Mouse (Mus musculus) testis, adult 2 months (tissue): Measurements from ENCODE around the gene Cabp2. TPM values are rescaled to one million over a fixed set of nuclear protein-coding genes. Genes with fewer than 3 reads are reported as not detected.

Experiments
- H3K27ac ChIP-seq: fragments of 200-500 bp; 2 replicates; pipeline ENCODE4 v1.5.1; 2012; ENCODE audit warnings: low read depth, low read length; ENCODE audit not compliant: control insufficient read depth, insufficient read depth
- H3K27me3 ChIP-seq: fragments of 200-500 bp; 2 replicates; pipeline ENCODE4 v1.6.1; 2012; ENCODE audit warnings: mild to moderate bottlenecking, low read length, moderate library complexity; ENCODE audit not compliant: control insufficient read depth, insufficient read depth
- H3K36me3 ChIP-seq: fragments of 200-500 bp; 2 replicates; pipeline ENCODE4 v1.6.1; 2012; ENCODE audit warnings: mild to moderate bottlenecking, low read length; ENCODE audit not compliant: control insufficient read depth, insufficient read depth
- H3K4me1 ChIP-seq: fragments of 200-500 bp; 2 replicates; pipeline ENCODE4 v1.6.1; 2012; ENCODE audit warnings: low read length; ENCODE audit not compliant: control insufficient read depth, insufficient read depth
- H3K4me3 ChIP-seq: fragments of 200-500 bp; 2 replicates; pipeline ENCODE4 v1.5.1; 2012; ENCODE audit warnings: low read depth, mild to moderate bottlenecking, low read length, moderate library complexity, mixed read lengths; ENCODE audit not compliant: control insufficient read depth
- CTCF ChIP-seq: fragments of 200-500 bp; IDR thresholded peaks from 2 replicates; pipeline ENCODE4 v1.5.1; 2012; ENCODE audit warnings: low read depth, mild to moderate bottlenecking, inconsistent platforms, low read length, moderate library complexity; ENCODE audit not compliant: control insufficient read depth, insufficient read depth, insufficient replicate concordance
- POLR2A ChIP-seq: fragments of 200-500 bp; IDR thresholded peaks from 2 replicates; pipeline ENCODE4 v1.6.1; 2012; ENCODE audit warnings: low read depth, mild to moderate bottlenecking, inconsistent platforms, low read length, moderate library complexity; ENCODE audit not compliant: control insufficient read depth
- polyA plus RNA-seq: library from polyadenylated mRNA; depleted of rRNA; stranded (reverse); fragments of >200 nt; gene quantifications from 2 replicates; pipeline ENCODE4 v1.2.3, GENCODE M21; 2012

Cabp2 gene
- polyA plus RNA-seq, 1 experiment: not detected

GRCm38 (mm10) chr19:4104675-4105194 is 23.4 kb downstream of the Cabp2 start:
- Histone ChIP-seq H3K36me3 (no peaks in the 10 kb centered on the region), H3K4me1 (peaks cover 19% of the 10 kb centered on the region), H3K4me3 (no peak overlapping the region), H3K27me3 (no peaks in the 10 kb centered on the region), H3K27ac (no peak overlapping the region)
- no peak for TF ChIP-seq POLR2A
- no peak for TF ChIP-seq CTCF

GRCm38 (mm10) chr19:4106654-4107053 is 25.3 kb downstream of the Cabp2 start:
- no peaks in the 10 kb centered on the region for H3K36me3 ChIP-seq
- H3K4me1 ChIP-seq: peaks cover 1% of the 10 kb centered on the region; the same call in 1 of the 2 replicates
- no peak overlapping the region for H3K27ac ChIP-seq
- H3K4me3 ChIP-seq: no peak overlapping the region
- no peaks in the 10 kb centered on the region for H3K27me3 ChIP-seq
- TF ChIP-seq POLR2A (no peak), CTCF (no peak)

- Histone ChIP-seq H3K36me3 (no peaks in the 10 kb centered on the region), H3K27ac (no peak overlapping the region), H3K4me1 (no peaks in the 10 kb centered on the region), H3K27me3 (no peaks in the 10 kb centered on the region), H3K4me3 (no peak overlapping the region)
- TF ChIP-seq POLR2A: no peak
- no peak for TF ChIP-seq CTCF
Observed at GRCm38 (mm10) chr19:4108535-4108934, 27.2 kb downstream of the Cabp2 start.

DNA sequence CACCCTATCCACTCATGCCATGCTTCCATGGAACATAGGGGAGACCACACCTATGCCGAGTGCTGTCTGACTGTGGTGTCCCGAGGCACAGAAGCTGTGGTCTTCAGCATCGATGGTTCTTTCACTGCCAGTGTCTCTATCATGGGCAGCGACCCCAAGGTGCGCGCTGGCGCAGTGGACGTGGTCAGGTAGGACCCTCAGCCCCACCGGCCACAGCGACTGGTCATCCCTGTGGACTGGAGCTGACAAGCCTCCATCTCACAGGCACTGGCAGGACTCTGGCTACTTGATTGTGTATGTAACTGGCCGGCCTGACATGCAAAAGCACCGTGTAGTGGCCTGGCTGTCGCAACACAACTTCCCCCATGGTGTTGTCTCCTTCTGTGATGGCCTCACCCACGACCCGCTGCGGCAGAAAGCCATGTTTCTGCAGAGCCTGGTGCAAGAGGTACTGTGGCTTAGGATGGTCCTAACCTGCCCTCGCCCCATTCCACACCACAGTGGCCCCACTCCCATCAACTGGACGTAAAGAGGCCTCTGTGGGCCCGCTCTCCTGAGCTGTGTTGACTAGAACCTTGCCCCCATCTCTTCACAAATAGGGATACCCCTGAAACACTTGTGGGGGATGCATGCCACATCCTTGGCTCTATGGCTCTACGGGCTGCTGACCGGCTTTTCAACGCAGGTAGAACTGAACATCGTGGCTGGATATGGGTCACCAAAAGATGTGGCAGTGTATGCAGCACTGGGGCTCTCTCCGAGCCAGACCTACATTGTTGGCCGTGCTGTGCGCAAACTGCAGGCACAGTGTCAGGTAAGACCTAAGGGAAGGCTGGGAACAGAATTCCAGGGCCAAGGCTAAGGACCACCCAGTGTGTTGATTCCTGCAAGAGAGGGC is 30.9 kb downstream of the Cabp2 start:
- no peaks in the 10 kb centered on the region for H3K4me1 ChIP-seq
- no peak overlapping the region for H3K27ac ChIP-seq
- no peak overlapping the region for H3K4me3 ChIP-seq
- TF ChIP-seq POLR2A: no peak
- TF ChIP-seq CTCF: no peak
- no peaks in the 10 kb centered on the region for H3K36me3 ChIP-seq
- H3K27me3 ChIP-seq: no peaks in the 10 kb centered on the region

DNA sequence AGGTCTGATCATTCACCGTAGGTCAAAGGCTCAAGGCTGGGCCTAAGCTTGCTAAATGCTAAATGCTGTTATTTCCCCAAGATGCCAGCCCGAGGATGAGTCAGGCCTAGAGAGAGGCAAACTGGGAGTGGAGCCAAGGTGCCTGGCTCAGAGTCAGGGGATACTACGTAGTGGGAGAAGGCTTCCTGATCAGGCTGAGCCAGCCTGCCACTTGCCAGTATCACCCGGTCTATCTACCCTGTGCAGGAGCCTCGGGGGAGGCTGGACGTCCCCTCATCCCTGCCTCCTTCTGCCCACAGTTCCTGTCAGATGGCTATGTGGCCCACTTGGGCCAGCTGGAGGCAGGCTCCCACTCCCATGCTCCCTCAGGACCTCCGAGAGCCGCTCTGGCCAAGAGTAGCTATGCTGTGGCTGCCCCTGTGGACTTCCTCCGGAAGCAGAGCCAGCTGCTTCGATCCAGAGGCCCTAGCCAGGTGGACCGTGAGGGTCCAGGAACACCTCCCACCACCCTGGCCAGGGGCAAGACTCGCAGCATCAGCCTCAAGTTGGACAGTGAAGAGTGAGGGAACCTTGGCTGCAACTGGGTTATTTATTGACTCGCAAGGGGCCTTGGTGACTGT is 31.9 kb downstream of the Cabp2 start:
- peak overlapping the region; percentile 22; the same call in 1 of the 2 replicates for H3K27ac ChIP-seq
- H3K4me3 ChIP-seq: no peak overlapping the region
- no peaks in the 10 kb centered on the region for H3K36me3 ChIP-seq

GRCm38 (mm10) chr19:4113806-4114230 is 32.4 kb downstream of the Cabp2 start:
- Histone ChIP-seq H3K27me3 (no peaks in the 10 kb centered on the region), H3K4me3 (no peak overlapping the region), H3K4me1 (no peaks in the 10 kb centered on the region), H3K36me3 (no peaks in the 10 kb centered on the region), H3K27ac (peak overlapping the region; percentile 22; the same call in 1 of the 2 replicates)
- no peak for TF ChIP-seq CTCF
- no peak for TF ChIP-seq POLR2A

More for the DNA sequence above, 31.9 kb downstream of the Cabp2 start:
- Histone ChIP-seq H3K4me1 (no peaks in the 10 kb centered on the region), H3K27me3 (no peaks in the 10 kb centered on the region)
- no peak for TF ChIP-seq POLR2A
- no peak for TF ChIP-seq CTCF

DNA sequence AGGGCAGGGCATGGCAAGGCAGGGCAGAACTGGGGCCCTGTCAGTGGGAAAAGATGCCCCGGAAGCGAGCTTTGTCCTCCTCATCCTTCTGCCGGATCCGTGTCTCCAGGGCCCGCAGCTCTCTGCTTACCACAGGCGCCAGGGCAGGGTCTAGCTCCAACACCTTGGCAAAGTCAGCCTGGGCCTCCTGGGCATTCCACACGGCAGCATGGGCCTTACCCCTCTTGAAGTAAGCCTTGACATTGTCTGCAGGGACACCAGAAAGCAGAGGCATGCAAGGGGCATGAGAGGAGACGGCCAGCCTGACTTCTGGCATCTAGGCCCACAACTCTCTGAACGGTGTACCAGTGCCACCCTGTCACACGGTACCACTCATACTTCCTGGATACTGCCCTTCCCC is 33.2 kb downstream of the Cabp2 start:
- Histone ChIP-seq H3K4me3 (no peak overlapping the region), H3K27ac (no peak overlapping the region), H3K4me1 (no peaks in the 10 kb centered on the region), H3K27me3 (no peaks in the 10 kb centered on the region), H3K36me3 (no peaks in the 10 kb centered on the region)
- TF ChIP-seq CTCF (no peak), POLR2A (no peak)
